Mouse (Mus musculus): ENCODE measurements around the gene Hccs. TPM values are rescaled to one million over a fixed set of nuclear protein-coding genes. Genes with fewer than 3 reads are reported as not detected.
"Not testable (repeated sequence)": the region's sequence is repeated elsewhere in the genome, so short reads cannot be mapped to it uniquely, and the experiment has no call there.

Gene Hccs
- total RNA-seq (2014; rRNA removed): 30.2 and 33.4 TPM in 2 replicates
- polyA plus RNA-seq (2015; fragmentation: Nextera tagmentation; extraction: Ambion mirVana): 28.4 and 32.0 TPM in 2 replicates

DNA sequence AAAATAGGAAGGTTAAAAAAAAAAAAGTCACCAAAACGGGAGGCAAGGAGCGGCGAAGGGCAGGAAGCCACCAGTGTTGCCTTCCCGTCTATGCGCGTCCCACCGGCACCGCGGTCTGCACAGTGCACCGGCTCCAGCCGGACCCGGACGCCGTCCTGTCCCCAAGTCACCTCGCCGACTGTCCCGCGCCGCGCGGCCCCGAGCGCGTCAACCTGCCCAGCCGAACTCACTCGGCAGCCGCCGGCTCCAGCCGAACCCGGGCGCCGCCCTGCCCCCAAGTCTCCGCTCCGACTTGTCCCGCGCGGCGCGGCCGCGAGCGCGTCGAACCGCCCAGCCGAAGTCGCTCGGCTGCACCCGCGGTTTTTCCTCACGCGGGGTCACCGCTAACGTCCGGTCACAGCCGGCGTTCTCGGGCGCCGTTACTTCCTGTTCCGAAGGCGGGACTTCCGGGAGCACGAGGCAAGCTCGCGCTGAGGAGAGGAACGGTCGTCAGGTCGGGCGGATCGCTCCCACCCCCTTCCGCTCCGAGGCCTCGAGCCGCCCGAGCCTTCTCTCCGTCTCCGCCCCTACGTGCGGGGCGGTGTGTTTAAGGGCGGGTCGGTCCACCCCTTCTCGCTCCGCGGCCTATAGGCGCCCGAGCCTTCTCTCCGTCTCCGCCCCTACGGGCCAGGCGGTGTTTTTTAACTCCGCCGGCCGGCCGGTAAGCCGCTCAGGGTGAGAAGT is at the start of gene Hccs:
Gene Hccs, minus strand, starts transcription at position 428 of the 723 bp plus-strand sequence.
- DNase-seq (peak; percentile 88), ATAC-seq (peak; percentile 99)
- no peaks in the 10 kb centered on the region for H3K4me1 ChIP-seq (ENCODE audit: insufficient read depth)
- no peaks in the 10 kb centered on the region for H3K27me3 ChIP-seq (ENCODE audit: insufficient read depth, low read length)
- H3K36me3 ChIP-seq (ENCODE audit: insufficient read depth): no peaks in the 10 kb centered on the region
- peak within 1 kb of the TSS; percentile 55 for H3K4me3 ChIP-seq (ENCODE audit: low read depth, low read length)
- H3K9ac ChIP-seq: peak within 1 kb of the TSS; percentile 71
- no peaks in the 10 kb centered on the region for H3K9me3 ChIP-seq (ENCODE audit: low read length)
- 24% methylated on average over 94 of the region's 97 CpGs for WGBS
- no peak for TF ChIP-seq CTCF (IDR thresholded peaks at IDR 0.05; ENCODE audit: low read depth)
- H3K4me2 ChIP-seq (ENCODE audit: low read depth): peak within 1 kb of the TSS; percentile 50
- H3K27ac ChIP-seq (ENCODE audit: low read depth, low read length): peak within 1 kb of the TSS; percentile 82

DNA sequence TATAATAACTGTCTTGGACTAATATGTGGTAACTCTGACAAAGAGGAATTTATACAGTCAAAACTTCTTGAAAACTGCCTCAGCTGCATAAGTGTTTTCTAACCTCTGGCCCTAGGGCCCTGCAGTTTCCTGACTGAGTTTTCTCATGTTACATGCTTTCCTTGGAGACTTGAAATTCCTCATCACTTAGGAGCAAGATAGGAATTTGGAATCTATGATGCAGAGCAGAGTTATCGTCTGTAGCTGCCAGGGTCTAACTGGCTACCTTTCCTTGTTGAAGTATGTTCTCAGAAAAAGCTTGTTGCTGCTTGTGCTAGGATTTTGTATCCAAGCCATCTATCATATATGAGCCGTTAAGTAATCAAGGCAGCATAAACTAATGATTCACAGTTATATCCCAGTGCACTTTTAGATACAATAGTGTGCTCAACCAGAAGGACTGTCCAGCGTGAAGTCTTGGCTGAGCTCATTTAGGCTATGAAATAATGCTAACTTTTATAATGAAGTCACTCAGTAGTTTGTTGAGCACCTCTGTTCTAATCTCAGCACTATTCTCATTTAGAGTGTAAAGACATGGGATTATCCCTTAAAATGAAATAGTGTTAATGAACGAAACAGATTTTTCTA is 37.1 kb upstream of the Hccs start:
- TF ChIP-seq CTCF (IDR thresholded peaks at IDR 0.05; ENCODE audit: low read depth): no peak
- Histone ChIP-seq H3K9ac (no peak overlapping the region), H3K4me3 (ENCODE audit: low read depth, low read length) (no peak overlapping the region), H3K27me3 (ENCODE audit: insufficient read depth, low read length) (no peaks in the 10 kb centered on the region), H3K9me3 (ENCODE audit: low read length) (no peaks in the 10 kb centered on the region), H3K4me2 (ENCODE audit: low read depth) (no peak overlapping the region), H3K36me3 (ENCODE audit: insufficient read depth) (no peaks in the 10 kb centered on the region), H3K27ac (ENCODE audit: low read depth, low read length) (no peak overlapping the region), H3K4me1 (ENCODE audit: insufficient read depth) (no peaks in the 10 kb centered on the region)
- 74% methylated on average over 4 of the region's 4 CpGs for WGBS
- ATAC-seq (no peak), DNase-seq (no peak)

DNA sequence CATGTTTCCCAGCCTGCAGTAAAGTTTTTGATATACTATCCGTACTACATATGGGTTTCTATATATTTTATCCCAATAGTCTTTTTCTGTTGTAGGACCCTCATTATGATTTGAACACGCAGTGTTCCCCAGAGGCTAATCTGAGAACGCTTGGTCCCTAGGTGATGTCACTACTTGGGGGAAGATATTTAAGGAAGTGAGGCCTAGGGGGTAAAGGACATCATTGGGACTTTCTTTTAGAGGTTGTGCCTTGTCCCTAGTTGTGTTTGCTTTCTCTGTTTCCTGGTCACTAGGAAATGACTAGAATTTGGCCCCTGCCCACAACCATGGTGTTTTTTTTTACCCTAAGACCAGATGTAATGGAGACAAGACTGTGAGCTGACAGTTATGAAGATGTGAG is 18.0 kb upstream of the Hccs start:
- 85% methylated on average over 3 of the region's 3 CpGs for WGBS
- Histone ChIP-seq H3K9me3 (ENCODE audit: low read length) (no peaks in the 10 kb centered on the region), H3K4me3 (ENCODE audit: low read depth, low read length) (no peak overlapping the region), H3K4me1 (ENCODE audit: insufficient read depth) (no peaks in the 10 kb centered on the region), H3K4me2 (ENCODE audit: low read depth) (no peak overlapping the region), H3K9ac (no peak overlapping the region), H3K36me3 (ENCODE audit: insufficient read depth) (no peaks in the 10 kb centered on the region), H3K27ac (ENCODE audit: low read depth, low read length) (no peak overlapping the region), H3K27me3 (ENCODE audit: insufficient read depth, low read length) (no peaks in the 10 kb centered on the region)
- DNase-seq (no peak), ATAC-seq (no peak)
- no peak for TF ChIP-seq CTCF (IDR thresholded peaks at IDR 0.05; ENCODE audit: low read depth)

DNA sequence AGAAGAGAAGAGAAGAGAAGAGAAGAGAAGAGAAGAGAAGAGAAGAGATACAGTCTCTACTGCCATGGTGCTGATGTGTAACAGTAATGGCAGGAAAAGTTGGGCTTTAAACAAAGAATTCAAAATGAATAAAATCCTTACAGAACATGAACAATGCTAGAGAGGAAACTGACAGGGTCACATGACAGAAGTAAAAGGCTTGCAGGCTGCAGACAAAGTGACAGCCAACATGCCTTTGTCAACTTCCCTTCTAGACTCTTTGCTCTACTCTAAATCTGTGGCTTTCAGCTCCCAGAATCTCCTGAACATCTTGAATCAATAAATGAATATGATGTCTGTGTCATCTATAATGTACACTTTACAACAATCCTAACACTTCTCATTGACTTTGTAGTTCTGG is 17.4 kb upstream of the Hccs start:
- Histone ChIP-seq H3K27me3 (ENCODE audit: insufficient read depth, low read length) (no peaks in the 10 kb centered on the region), H3K4me1 (ENCODE audit: insufficient read depth) (no peaks in the 10 kb centered on the region), H3K4me3 (ENCODE audit: low read depth, low read length) (no peak overlapping the region), H3K36me3 (ENCODE audit: insufficient read depth) (no peaks in the 10 kb centered on the region), H3K9me3 (ENCODE audit: low read length) (no peaks in the 10 kb centered on the region), H3K9ac (no peak overlapping the region), H3K4me2 (ENCODE audit: low read depth) (no peak overlapping the region), H3K27ac (ENCODE audit: low read depth, low read length) (no peak overlapping the region)
- no peak for ATAC-seq
- DNase-seq: no peak
- no peak for TF ChIP-seq CTCF (IDR thresholded peaks at IDR 0.05; ENCODE audit: low read depth)

DNA sequence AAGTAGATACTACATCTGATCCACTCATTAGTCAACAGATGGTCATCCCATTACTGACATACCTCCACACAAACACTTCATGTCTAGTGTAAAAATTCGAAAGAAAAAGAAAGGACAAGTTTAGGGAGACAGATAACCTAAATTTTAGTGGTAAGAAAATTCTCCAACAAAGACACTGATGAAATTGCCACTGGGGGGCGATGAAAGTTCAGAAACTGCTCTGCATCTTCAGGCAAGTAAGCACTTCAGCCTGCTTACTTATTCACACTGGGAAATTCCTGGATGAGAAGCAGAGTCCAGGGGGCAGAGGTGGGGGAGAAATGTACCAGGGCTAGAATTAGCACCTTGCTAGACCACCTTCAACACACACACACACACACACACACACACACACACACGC is 12.1 kb upstream of the Hccs start:
- Histone ChIP-seq H3K27ac (ENCODE audit: low read depth, low read length) (no peak overlapping the region), H3K4me1 (ENCODE audit: insufficient read depth) (no peaks in the 10 kb centered on the region), H3K4me2 (ENCODE audit: low read depth) (no peak overlapping the region), H3K9me3 (ENCODE audit: low read length) (no peaks in the 10 kb centered on the region), H3K27me3 (ENCODE audit: insufficient read depth, low read length) (no peaks in the 10 kb centered on the region), H3K9ac (no peak overlapping the region), H3K36me3 (ENCODE audit: insufficient read depth) (no peaks in the 10 kb centered on the region), H3K4me3 (ENCODE audit: low read depth, low read length) (no peak overlapping the region)
- DNase-seq (peak; percentile 58), ATAC-seq (no peak; the same call in 1 of the 2 replicates)
- WGBS: 34% methylated on average over 3 of the region's 3 CpGs
- peak; percentile 63 for TF ChIP-seq CTCF (IDR thresholded peaks at IDR 0.05; ENCODE audit: low read depth)

DNA sequence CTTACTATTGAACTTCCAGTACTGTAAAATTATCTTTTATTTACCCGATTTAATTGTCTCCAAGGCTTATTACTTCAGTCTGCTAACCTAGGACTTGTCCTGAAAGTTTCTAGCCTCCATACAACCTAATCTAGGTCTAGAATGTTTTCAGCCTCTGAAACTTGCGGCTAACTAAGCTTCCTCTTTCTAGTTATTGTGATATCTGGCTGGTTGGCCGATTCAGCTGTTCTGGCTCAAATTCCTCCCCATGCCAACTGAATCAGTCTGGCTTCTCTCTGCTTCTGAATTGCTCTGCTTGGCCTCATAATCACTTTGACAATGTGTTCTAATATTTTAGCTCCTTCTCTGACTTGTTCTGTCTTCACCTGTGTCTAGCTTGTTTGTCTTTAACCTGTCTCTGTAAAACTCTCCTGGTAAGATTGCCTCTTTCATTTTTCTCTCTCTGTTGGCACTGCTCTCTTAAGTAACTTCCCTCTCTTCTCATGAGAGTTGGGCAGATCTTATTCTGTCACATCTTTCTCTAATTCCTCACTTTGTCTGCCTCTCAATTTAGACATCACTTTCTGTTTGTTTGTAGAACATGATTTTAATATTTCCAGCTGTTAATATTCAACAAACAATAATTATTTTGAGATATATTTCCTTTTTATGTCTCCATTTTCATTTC is 5.9 kb upstream of the Hccs start:
- TF ChIP-seq CTCF (IDR thresholded peaks at IDR 0.05; ENCODE audit: low read depth): no peak
- no peaks in the 10 kb centered on the region for H3K4me1 ChIP-seq (ENCODE audit: insufficient read depth)
- WGBS: 84% methylated on average over 3 of the region's 3 CpGs
- no peaks in the 10 kb centered on the region for H3K27me3 ChIP-seq (ENCODE audit: insufficient read depth, low read length)
- H3K4me3 ChIP-seq (ENCODE audit: low read depth, low read length): no peak overlapping the region
- no peaks in the 10 kb centered on the region for H3K36me3 ChIP-seq (ENCODE audit: insufficient read depth)
- H3K4me2 ChIP-seq (ENCODE audit: low read depth): no peak overlapping the region
- H3K27ac ChIP-seq (ENCODE audit: low read depth, low read length): no peak overlapping the region
- ATAC-seq (no peak), DNase-seq (no peak)
- H3K9me3 ChIP-seq (ENCODE audit: low read length): no peaks in the 10 kb centered on the region
- no peak overlapping the region for H3K9ac ChIP-seq

DNA sequence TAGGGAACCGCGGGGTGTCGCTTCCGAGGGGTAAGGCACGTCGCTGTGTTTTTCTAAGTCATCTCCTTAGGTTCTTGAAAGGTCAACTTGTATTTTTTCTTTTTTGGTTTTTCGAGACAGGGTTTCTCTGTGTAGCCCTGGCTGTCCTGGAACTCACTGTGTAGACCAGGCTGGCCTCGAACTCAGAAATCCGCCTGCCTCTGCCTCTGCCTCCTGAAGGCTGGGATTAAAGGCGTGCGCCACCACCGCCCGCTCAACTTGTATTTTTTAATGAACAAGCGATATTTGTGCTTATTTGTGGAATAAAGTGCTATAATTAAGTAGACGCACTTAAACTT is 465 bp upstream of the Hccs start:
- not testable (repeated sequence) for H3K27me3 ChIP-seq (ENCODE audit: insufficient read depth, low read length); DNase-seq; H3K4me1 ChIP-seq (ENCODE audit: insufficient read depth); H3K36me3 ChIP-seq (ENCODE audit: insufficient read depth); H3K27ac ChIP-seq (ENCODE audit: low read depth, low read length); H3K9me3 ChIP-seq (ENCODE audit: low read length)
- H3K4me3 ChIP-seq (ENCODE audit: low read depth, low read length): peak overlapping the region; percentile 55
- 0 out of 2 replicates have a peak, but pooled peaks have one; percentile 2 for ATAC-seq
- H3K9ac ChIP-seq: peak overlapping the region; percentile 71
- peak overlapping the region; percentile 50; the same call in 1 of the 2 replicates for H3K4me2 ChIP-seq (ENCODE audit: low read depth)
- WGBS: 39% methylated on average over 15 of the region's 15 CpGs

Measured in forebrain, postnatal 0 days (tissue).